Mouse (Mus musculus) liver, embryonic 16.5 days (tissue): ENCODE results near the gene Khdc4. TPM values are rescaled to one million over a fixed set of nuclear protein-coding genes. Genes with fewer than 3 reads are reported as not detected.

Experiments used
- ATAC-seq: fragments of 200-750 bp; cut with Nextera tagmentation; 2 replicates; pipeline ENCODE4 v1.8.0; 2017; ENCODE audit warnings: low read depth, mild to moderate bottlenecking, moderate number of reproducible peaks, moderate library complexity
- H3K27ac ChIP-seq: fragments of 300-500 bp; sonication (generic); 2 replicates; pipeline ENCODE4 v1.5.1; 2014; ENCODE audit warnings: mild to moderate bottlenecking, low read length
- H3K27me3 ChIP-seq: fragments of 300-500 bp; sonication (generic); 2 replicates; pipeline ENCODE4 v1.6.1; 2014; ENCODE audit warnings: low read depth, low read length, mixed read lengths; ENCODE audit not compliant: control insufficient read depth, insufficient read depth
- H3K36me3 ChIP-seq: fragments of 300-500 bp; sonication (generic); 2 replicates; pipeline ENCODE4 v1.6.1; 2014; ENCODE audit warnings: mild to moderate bottlenecking; ENCODE audit not compliant: control insufficient read depth, insufficient read depth
- H3K4me1 ChIP-seq: fragments of 300-500 bp; sonication (generic); 2 replicates; pipeline ENCODE4 v1.6.1; 2014; ENCODE audit warnings: low read depth, low read length, mixed read lengths; ENCODE audit not compliant: control insufficient read depth
- H3K4me2 ChIP-seq: fragments of 300-500 bp; sonication (generic); 2 replicates; pipeline ENCODE4 v1.6.1; 2014; ENCODE audit warnings: low read depth, low read length, mixed read lengths
- H3K4me3 ChIP-seq: fragments of 300-500 bp; sonication (generic); 2 replicates; pipeline ENCODE4 v1.5.1; 2014; ENCODE audit warnings: low read depth, mild to moderate bottlenecking, low read length
- H3K9ac ChIP-seq: fragments of 300-500 bp; sonication (generic); 2 replicates; pipeline ENCODE4 v1.6.1; 2014; ENCODE audit warnings: low read depth, low read length
- H3K9me3 ChIP-seq: fragments of 300-500 bp; sonication (generic); replicated peaks from 2 replicates; pipeline ENCODE4 v1.6.1; 2016; ENCODE audit warnings: low read length; ENCODE audit not compliant: control insufficient read depth
- WGBS: fragments of 180-500 bp; shearing (Covaris S2); extraction: QIAGEN DNeasy Blood & Tissue Kit; methylation state at CpG from one replicate; pipeline ENCODE4 v1.1.7; 2014; ENCODE audit not compliant: insufficient replicate concordance; 5-methylcytosine and 5-hydroxymethylcytosine counted together
- polyA plus RNA-seq: library from polyadenylated mRNA; unstranded; fragments of >200 nt; fragmentation: Nextera tagmentation; extraction: Ambion mirVana; gene quantifications from 2 replicates; pipeline ENCODE4 v1.2.1, GENCODE M21; 2015

The Khdc4 gene
- polyA plus RNA-seq, 1 experiment from 2014 or later = 24.5 TPM

DNA sequence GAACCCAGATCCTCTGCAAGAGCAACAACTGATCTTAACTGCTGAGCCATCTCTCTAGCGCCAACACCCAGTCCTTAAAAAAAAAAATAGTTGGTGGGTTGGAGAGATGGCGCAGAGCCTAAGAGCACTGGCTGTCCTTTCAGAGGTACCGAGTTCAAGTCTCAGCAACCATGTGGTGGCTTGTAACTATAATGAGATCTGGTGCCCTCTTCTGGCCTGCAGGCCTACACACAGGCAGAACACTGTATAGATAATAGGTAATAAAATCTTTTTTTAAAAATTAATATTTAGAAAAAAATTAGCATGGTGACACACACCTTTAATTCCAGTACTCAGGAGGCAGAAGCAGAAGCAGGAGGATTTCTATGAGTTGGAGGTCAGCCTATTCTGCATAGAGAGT, 54.5 kb downstream of the Khdc4 start:
- Histone ChIP-seq H3K36me3 (no peaks in the 10 kb centered on the region), H3K9me3 (no peaks in the 10 kb centered on the region), H3K27me3 (no peaks in the 10 kb centered on the region), H3K4me3 (no peak overlapping the region), H3K9ac (no peak overlapping the region), H3K4me2 (no peak overlapping the region), H3K27ac (no peak overlapping the region), H3K4me1 (no peaks in the 10 kb centered on the region)
- ATAC-seq = no peak
- WGBS = 81% methylated on average over 3 of the region's 3 CpGs

GRCm38 (mm10) chr3:88745534-88745933, 59.9 kb downstream of the Khdc4 start:
- H3K27me3 ChIP-seq = no peaks in the 10 kb centered on the region
- no peaks in the 10 kb centered on the region for H3K9me3 ChIP-seq
- no peaks in the 10 kb centered on the region; the same call in 1 of the 2 replicates for H3K4me1 ChIP-seq
- no peak overlapping the region for H3K4me2 ChIP-seq
- no peak overlapping the region for H3K27ac ChIP-seq
- WGBS = 67% methylated on average over 9 of the region's 9 CpGs
- H3K36me3 ChIP-seq = no peaks in the 10 kb centered on the region
- ATAC-seq = no peak
- H3K4me3 ChIP-seq = no peak overlapping the region
- H3K9ac ChIP-seq = no peak overlapping the region

DNA sequence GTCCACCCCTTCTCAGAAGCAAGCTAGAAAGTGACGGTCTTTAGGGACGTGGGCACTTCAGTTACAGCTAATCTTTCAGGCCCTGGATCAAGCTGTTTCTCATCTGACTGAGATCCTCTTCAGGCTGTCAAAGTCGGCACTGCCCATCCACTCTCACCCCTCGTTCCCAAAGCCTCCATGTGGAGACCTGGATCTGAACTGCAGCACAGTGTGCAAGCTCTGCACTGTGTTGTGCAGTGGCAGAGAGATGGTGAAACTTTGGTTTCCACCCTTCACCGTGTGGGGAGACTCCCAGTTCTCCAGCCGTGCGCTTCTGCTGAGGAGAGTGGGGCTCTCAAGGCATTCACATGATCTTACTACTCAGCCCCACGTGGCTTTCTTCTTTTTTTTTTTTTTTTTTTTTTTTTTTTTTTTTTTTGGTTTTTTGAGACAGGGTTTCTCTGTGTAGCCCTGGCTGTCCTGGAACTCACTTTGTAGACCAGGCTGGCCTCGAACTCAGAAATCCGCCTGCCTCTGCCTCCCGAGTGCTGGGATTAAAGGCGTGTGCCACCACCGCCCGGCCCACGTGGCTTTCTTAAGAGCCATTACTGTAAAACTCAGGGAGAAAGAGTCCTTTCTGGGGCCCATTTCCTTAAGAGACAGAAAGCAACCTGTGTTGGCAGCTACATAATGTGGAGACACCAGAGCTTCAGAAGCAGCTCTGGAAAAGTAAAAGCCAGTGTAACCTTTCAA, 60.7 kb downstream of the Khdc4 start:
- no peak for ATAC-seq
- H3K4me2 ChIP-seq = no peak overlapping the region
- H3K9me3 ChIP-seq = no peaks in the 10 kb centered on the region
- WGBS = 72% methylated on average over 14 of the region's 15 CpGs
- H3K4me3 ChIP-seq = no peak overlapping the region
- H3K9ac ChIP-seq = no peak overlapping the region
- H3K27ac ChIP-seq = no peak overlapping the region
- H3K4me1 ChIP-seq = no peaks in the 10 kb centered on the region; the same call in 1 of the 2 replicates
- H3K36me3 ChIP-seq = no peaks in the 10 kb centered on the region
- H3K27me3 ChIP-seq = no peaks in the 10 kb centered on the region

- no peaks in the 10 kb centered on the region for H3K36me3 ChIP-seq
- H3K4me3 ChIP-seq = no peak overlapping the region
- H3K27ac ChIP-seq = no peak overlapping the region
- H3K4me1 ChIP-seq = no peaks in the 10 kb centered on the region; the same call in 1 of the 2 replicates
- no peaks in the 10 kb centered on the region for H3K9me3 ChIP-seq
- H3K27me3 ChIP-seq = no peaks in the 10 kb centered on the region
- ATAC-seq = no peak
- no peak overlapping the region for H3K4me2 ChIP-seq
- no peak overlapping the region for H3K9ac ChIP-seq
- 47% methylated on average over 4 of the region's 4 CpGs for WGBS
These were observed 61.2 kb downstream of the Khdc4 start for GRCm38 (mm10) chr3:88746871-88747231.

DNA sequence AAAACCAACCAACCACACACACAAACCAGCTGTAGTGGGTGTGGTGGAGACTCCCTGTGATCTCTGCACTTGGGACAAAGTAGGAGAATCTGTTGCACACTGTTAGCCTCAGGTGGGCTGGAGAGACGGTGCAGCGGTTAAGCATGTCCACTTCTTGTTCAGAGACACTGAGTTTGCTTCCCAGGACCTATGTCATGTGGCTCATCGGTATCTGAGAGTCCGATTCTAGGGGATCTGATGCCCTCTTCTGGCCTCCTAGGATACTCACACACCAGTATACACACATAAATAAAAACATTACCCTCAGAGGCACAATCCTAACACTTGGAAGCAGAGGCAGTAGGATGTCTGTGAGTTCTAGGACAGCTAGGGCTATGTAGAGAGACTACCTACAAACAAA, 68.7 kb downstream of the Khdc4 start:
- Histone ChIP-seq H3K27ac (no peak overlapping the region), H3K4me2 (no peak overlapping the region), H3K4me3 (no peak overlapping the region), H3K4me1 (peaks cover 8% of the 10 kb centered on the region), H3K27me3 (no peaks in the 10 kb centered on the region), H3K9ac (no peak overlapping the region), H3K36me3 (no peaks in the 10 kb centered on the region), H3K9me3 (no peaks in the 10 kb centered on the region)
- 38% methylated on average over 4 of the region's 4 CpGs for WGBS
- no peak for ATAC-seq

DNA sequence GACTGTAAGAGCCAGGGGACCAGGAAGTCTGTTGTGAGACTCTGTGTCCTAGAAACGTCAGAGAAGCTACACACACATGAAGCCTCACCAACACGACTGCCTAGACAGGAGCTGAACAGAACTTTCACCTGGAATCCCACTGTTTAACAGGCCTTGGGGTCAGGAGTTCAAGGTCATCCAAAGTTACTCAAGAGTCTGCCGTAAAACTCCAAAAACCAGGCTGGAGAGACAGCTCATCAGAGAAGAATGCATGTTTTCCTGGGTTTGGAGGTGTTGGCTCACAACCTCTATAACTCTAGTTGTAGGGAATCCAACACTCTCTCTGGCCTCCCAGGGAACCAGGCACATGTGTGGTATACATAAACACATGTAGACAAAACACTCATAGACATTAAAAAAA, 69.9 kb downstream of the Khdc4 start:
- no peaks in the 10 kb centered on the region for H3K9me3 ChIP-seq
- no peak overlapping the region for H3K9ac ChIP-seq
- no peak for ATAC-seq
- no peak overlapping the region for H3K4me2 ChIP-seq
- no peaks in the 10 kb centered on the region for H3K36me3 ChIP-seq
- H3K27ac ChIP-seq = no peak overlapping the region
- H3K27me3 ChIP-seq = no peaks in the 10 kb centered on the region
- no peak overlapping the region for H3K4me3 ChIP-seq
- H3K4me1 ChIP-seq = peaks cover 8% of the 10 kb centered on the region
- 41% methylated on average over 3 of the region's 3 CpGs for WGBS

- Histone ChIP-seq H3K9me3 (no peaks in the 10 kb centered on the region), H3K4me3 (no peak overlapping the region), H3K9ac (no peak overlapping the region), H3K4me1 (peaks cover 8% of the 10 kb centered on the region), H3K27me3 (no peaks in the 10 kb centered on the region), H3K4me2 (no peak overlapping the region), H3K36me3 (no peaks in the 10 kb centered on the region), H3K27ac (no peak overlapping the region)
- 47% methylated on average over 4 of the region's 4 CpGs for WGBS
- no peak for ATAC-seq
These were observed 70.7 kb downstream of the Khdc4 start for GRCm38 (mm10) chr3:88756276-88756675.

GRCm38 (mm10) chr3:88758045-88758500, 72.5 kb downstream of the Khdc4 start:
- H3K9ac ChIP-seq = no peak overlapping the region
- no peaks in the 10 kb centered on the region for H3K9me3 ChIP-seq
- no peak overlapping the region for H3K4me2 ChIP-seq
- H3K36me3 ChIP-seq = no peaks in the 10 kb centered on the region
- peak; percentile 27; the same call in 1 of the 2 replicates for ATAC-seq
- H3K27ac ChIP-seq = no peak overlapping the region; the same call in 1 of the 2 replicates
- H3K27me3 ChIP-seq = no peaks in the 10 kb centered on the region
- H3K4me3 ChIP-seq = no peak overlapping the region
- peaks cover 8% of the 10 kb centered on the region for H3K4me1 ChIP-seq
- 16% methylated on average over 5 of the region's 5 CpGs for WGBS

- H3K36me3 ChIP-seq = no peaks in the 10 kb centered on the region
- H3K4me1 ChIP-seq = peaks cover 8% of the 10 kb centered on the region
- 82% methylated on average over 19 of the region's 19 CpGs for WGBS
- no peak overlapping the region for H3K9ac ChIP-seq
- H3K27ac ChIP-seq = no peak overlapping the region
- no peak overlapping the region for H3K4me3 ChIP-seq
- ATAC-seq = no peak
- H3K4me2 ChIP-seq = no peak overlapping the region
- no peaks in the 10 kb centered on the region for H3K27me3 ChIP-seq
- no peaks in the 10 kb centered on the region for H3K9me3 ChIP-seq
These were observed 76.0 kb downstream of the Khdc4 start for GRCm38 (mm10) chr3:88761619-88762018.
